Mouse (Mus musculus): Measurements from ENCODE around the gene Mrps25.

The Mrps25 gene

DNA sequence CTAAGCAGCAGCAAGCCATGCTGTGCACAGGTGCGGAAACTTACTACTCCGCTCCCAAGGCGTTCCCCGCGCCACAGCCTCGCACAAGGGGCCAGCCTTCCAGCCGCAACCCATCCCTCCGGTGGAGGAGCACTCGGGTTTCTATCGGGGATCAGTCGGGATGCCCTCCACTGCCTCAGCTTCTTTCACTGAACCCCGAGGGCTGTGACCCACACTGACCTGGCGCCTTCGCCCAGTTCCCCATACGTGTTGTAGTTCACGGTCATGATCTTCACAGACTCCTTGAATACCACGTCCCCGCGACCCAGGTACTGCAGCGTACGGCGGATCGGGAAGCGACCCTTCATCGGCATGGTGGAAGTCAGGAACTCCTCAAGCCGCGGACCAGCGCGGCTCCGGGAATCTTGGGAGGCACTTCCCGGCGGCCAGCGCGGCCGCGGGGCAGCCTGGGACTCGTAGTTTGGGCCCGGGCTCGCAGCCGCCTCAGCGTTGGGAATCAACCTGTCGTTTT is at the start of gene Mrps25:
Mrps25 (minus strand) TSS at position 413 of the 511 bp plus-strand sequence.
- peak; percentile 84 for DNase-seq (ENCODE audit: low read depth, low spot score)

DNA sequence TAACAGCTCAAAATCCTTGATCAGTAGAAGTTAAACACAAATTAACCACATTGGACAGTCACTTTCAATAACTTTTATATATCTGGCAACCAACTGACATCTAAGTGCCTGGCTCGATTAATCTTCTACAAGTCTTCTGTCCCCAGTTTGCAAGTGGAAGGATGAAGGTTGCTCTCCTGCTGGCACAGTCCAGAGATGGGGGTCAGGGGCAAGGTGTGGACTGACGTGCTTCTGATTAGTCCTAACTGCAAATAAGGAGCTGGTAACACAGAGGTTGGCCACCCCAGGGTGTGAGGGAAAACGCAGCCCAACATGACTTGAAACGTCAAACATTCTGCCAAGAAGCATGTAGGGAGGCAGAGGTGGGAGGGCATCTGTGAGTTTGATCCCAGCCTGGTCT is 47.9 kb upstream of the Mrps25 start:
- DNase-seq (ENCODE audit: low read depth, low spot score) = no peak

DNA sequence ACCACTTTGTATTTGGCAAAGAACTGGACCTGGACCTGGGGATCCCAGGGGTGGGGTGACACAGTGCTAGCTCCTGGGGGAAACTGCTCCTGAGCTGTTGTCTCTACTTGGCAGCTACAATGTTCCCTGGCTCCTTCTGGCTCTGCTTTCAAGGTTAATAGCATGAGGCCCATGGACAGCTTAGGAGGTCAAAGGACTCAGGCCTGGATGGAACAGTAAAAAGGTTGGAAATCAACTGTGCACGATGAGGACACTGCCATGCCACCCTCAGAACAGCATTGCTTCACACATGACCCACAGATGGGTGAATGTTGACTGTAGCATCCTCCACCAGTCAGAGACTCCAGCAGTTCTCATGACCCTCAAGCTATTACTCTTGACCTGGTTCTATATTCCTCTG is 47.5 kb upstream of the Mrps25 start:
- DNase-seq (ENCODE audit: low read depth, low spot score) = no peak

DNA sequence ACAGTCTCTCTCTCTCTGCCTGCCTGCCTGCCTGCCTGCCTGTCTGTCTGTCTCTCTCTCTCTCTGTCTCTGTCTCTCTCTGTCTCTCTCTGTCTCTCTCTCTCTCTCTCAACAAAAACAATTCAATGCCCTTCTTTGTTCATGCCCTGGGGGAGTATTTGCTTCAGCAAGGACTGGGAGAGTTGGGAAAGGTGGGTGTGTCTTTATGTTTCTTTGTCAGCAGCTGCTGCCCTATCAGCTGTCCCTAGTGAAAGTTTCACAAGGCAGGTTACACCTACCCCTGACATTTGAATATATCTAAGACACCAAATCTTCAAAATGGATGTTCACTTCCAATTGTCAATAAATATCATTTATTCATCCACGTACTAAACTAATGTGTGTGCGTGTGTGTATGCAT is 45.8 kb upstream of the Mrps25 start:
- no peak for DNase-seq (ENCODE audit: low read depth, low spot score)

DNA sequence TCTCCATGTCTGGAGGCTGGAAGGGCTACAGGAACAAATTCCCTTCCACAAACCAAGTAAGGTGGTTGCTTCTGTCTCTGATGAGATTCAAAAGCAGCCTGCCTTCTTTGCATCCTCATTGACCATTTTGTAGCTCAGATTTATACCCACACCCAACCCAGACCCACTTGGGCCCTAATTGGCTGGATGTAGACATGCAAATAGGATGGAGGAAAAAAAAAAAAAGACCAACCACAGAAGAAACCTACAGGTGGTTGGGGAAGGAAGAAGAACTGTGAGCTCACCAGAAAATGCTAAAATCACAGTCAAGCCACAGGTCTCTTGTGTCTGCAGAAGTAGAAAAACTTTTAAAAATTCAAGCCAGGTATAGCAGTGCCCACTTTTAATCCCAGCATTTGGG is 45.3 kb upstream of the Mrps25 start:
- DNase-seq (ENCODE audit: low read depth, low spot score) = no peak

DNA sequence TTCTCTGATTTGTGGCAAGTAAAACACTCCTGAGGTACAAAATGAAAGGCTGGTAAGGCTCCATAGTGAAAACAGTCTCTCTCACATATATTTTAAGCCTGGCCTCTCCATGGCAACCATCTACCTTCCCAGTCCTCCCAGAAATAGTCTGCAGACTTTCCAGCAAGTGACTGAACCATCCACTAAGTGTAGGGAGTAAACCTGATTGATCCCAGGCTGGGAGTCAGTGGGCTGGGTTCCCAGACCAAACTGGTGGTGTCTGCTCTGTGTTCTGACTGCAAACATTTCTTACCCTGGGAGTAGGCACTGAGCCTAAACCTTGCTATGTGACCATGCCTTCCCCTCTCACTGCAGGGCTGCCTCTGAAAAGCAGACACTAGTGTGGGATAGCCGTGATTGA is 41.1 kb upstream of the Mrps25 start:
- DNase-seq (ENCODE audit: low read depth, low spot score) = no peak

DNA sequence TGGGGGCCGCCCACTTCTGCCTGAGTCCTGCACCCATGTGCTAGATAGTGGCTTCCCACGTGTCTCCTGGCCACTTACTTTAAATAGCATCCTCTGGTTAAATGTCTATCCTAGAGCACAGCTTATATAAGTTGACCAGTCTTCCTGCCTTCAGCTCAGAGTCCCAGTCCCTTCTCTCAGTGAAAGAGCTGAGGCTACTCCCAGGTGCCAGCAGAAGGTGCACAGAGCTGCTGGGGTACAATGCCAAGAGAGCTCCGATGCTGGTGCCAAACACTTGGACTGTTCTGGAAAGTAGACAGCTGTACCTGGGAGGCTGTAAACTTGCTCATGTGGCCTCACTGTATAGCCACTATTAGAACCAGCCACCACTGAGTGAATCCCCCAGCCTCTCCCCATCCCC is 38.2 kb upstream of the Mrps25 start:
- DNase-seq (ENCODE audit: low read depth, low spot score) = no peak

DNA sequence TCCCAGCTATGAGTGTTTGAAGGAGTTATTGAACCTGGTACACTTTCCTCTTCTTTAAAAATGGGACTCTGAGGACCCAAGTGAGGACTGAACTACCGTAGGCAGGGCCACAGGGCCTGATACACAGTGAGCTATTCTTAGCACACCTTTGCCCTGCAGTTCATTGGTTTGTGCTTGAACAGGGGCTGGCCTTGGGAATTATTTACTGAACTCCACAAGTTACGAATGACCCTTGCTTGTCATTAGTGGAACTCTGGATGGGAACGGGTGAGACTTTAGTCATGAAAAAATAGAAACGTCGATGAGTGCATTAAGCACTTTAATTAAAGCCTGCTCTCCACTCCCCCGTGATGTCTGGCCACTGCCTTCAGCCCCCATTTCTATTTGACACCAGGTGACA is 37.8 kb upstream of the Mrps25 start:
- no peak for DNase-seq (ENCODE audit: low read depth, low spot score)

DNA sequence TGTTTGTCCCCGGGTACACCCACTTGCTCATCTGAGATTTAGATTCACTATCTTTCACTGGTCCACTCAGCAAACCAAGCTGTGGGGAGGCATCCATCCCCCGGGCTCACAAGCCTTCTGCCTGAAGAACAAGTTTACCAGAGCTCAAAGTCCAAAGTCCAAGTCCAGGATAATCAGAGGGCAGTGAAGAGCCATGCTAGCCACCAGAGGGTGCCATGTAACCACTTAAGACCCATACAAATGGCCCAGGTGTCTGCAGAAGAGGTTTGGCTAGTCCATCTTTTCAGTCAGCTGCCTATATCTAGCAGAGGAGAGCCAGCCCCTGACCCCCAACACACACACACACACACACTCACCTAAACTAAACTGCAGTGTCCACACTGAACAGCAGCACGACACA is 35.6 kb upstream of the Mrps25 start:
- peak; percentile 55 for DNase-seq (ENCODE audit: low read depth, low spot score)

DNA sequence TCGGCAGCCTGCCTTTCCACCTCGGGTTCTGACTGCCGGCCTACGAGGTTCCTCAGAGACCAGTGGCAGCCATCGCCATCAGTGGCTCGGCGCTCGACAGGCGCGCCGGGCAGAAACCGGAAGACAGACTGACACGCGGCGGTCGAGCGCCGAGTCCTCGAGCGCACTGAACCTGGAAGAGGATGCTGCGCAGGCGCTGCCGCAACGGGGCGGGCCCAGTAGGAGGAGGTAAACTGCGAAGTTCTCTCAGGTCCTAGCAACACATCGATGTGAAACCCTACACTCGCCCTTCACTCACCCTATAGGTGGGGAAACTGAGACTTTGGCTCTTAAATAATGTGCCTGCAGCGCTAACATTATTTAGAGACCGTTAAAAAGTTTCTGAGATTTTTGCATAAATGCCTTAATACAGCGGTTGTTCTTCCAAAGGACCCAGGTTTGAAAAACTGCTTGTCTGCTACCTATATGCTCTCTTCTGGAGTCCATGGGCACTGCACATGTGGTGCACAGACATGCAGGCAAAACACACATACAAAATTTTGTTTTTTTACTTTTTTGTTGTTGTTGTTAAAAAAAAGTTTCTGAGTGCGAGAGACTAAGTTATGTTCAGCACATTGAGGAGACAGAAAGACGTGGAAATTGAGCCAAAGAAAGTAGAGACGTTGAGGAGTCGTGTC is 31.1 kb upstream of the Mrps25 start, which contains the start of gene Rbsn:
Rbsn (minus strand) TSS at position 153 of the 677 bp plus-strand sequence.
- peak; percentile 94 for DNase-seq (ENCODE audit: low read depth, low spot score)

DNA sequence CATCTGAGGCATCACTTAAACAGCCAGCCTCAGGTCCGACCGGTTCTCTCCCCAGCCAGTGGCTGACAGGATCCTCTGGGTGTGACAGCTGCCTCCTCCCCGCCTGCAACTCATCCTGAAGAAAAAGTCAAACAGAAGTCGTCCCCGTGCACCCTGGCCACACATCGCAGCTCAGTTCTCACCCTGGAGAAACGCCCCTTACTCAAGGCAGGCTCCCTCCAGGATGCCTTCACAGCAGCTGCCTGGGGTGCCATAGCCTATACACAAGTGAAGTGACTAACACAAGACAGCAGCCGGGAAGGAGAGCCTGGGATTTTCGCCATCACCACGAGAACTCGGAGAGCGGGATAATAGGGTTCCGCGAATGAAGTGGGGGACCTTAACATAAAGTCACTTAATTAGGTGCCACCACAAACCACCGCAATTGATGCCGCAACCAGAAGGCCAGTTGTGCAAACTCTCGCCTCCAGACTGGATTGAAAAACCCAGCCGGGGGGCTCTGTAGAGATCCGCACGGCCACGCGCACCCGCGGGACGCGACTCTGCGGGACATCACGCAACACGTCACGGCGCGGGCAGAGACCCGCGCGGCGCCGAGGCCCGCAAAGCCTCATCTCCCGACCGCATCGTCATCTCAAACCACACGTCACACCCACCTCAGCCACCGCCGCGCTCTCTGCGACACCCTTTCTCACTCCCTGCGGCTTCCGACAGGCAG is 30.4 kb upstream of the Mrps25 start:
- peak; percentile 15 for DNase-seq (ENCODE audit: low read depth, low spot score)

DNA sequence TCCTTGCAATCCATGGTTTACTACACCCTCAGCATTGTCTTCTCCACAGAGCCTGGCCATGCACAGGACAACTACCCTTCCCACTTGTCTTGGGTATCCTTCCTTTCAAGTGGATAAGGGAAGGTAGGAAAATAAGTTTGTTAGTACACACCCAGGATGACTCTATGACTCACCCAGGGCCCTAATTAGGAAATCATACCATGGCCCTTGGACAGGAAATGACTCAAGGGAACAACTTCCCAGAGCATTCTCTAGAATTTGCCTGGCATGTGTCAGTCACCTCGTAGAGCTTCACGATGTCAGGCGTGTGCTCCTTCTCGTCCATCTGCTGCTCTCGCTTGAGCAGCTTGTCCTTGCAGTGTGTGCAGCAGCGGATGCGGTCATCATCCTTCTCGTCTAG is 15.6 kb upstream of the Mrps25 start:
- no peak for DNase-seq (ENCODE audit: low read depth, low spot score)

DNA sequence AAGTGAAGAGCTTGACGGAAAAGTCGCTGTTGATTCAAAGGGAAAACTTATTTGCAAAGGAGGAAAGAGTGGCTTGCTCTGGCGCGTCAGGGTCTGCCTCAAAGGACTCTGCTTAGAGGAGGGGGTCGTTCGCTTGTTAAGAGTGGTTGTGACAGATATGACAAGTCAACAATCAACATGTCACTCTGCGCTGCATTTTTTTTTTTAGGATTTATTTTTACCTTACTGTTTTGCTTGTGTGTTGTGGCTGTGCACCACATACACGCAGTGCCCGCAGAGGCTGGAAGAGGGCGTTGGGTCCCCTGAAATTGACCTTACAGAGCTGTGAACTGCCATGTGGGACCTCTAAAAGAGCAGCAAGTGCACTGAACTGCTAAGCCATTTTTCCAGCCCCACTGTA is 345 bp upstream of the Mrps25 start:
- DNase-seq (ENCODE audit: low read depth, low spot score) = peak; percentile 12

DNA sequence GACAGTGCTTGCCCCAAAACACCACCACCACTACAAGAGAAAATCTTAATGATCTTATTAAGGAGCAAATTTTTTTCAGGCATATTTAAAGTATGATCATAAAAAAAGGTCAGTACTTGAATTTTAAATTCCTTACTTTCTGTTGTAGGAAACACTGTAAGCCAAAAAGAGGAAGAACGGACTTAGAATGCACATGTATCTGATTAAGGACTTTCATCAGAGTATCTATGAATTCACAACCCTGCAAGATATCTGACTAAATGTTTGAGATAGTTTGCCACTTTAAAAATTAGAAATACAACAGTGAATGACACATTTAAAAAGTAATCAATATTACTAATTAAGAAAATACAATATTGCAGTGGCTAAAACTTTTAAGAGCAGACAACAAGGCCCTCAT is 7.4 kb downstream of the Mrps25 start:
- no peak for DNase-seq (ENCODE audit: low read depth, low spot score)

DNA sequence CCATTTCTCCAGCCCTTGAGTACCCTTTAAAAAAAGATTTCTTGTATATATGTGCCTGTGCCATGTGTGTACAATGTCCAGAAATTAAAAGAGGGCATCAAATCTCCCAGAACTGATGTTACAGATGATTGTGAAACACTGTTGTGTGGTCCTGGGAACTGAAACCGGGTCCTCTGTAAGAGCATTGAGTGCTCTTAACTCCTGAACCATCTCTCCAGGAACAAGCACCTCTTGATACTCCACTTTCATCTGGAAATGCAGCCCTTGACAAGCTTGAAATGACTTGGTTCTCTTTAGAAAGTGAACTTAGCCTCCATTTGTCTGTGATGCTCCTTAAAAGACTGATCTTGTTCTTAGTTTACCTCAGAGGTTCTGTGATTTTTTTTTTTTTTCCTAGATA is 21.1 kb downstream of the Mrps25 start:
- no peak for DNase-seq (ENCODE audit: low read depth, low spot score)

DNA sequence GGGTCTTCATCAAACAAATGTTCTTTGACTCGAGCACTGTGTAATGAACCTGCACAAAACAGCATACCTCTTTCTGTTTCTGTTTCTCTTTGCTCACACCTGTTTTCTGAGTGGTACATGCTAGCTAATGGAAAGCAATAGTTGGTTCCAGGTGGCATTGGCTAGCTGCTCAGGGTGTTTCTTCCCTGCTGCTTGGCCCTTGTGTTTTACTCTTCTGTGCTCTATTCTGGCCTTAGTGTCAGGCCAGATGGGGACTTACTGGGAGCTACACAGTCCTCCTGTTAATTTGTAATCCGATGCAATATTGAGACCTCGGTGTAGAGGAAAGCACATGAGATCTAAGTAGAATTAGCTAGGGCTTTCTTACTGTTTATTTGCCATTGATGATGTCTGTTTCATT is 25.0 kb downstream of the Mrps25 start:
- no peak for DNase-seq (ENCODE audit: low read depth, low spot score)

DNA sequence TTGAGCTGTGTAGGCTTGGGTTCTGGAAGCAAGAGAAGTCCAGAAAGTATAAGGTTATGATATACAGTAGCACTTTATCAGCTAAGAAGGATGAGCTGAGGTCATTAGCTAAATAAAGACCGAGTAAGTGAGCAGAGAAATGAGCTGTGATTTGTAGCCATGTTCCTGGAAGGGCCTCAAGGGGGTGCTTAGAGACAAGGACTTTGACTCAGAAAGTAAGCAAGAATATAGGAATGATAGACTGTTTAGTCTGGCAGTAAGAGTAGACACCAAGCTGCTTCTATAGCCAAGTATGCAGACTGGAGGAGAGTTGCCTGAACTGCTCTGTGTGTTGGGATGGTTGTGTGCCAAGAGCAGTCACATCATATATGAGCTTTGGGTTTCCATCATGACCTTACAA is 30.1 kb downstream of the Mrps25 start:
- no peak for DNase-seq (ENCODE audit: low read depth, low spot score)

DNA sequence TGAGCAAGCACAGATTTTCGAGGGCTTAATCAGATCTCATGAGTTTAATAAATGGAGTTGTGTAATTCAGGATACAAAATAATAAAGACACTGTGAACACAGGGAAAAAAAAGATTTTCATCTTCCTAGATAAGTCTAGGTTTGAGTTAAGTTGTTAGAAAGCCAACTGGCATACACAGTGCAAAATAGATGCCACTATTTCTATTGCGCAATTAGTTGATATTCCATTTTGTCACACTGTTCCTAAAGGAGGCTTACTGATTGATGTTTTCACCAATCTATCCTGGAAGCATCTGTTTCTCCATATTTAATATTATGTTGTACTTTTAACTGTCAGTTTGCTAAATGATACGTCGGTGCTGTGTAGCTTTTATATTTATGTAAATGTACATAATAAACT is 38.0 kb downstream of the Mrps25 start:
- DNase-seq (ENCODE audit: low read depth, low spot score) = no peak

DNA sequence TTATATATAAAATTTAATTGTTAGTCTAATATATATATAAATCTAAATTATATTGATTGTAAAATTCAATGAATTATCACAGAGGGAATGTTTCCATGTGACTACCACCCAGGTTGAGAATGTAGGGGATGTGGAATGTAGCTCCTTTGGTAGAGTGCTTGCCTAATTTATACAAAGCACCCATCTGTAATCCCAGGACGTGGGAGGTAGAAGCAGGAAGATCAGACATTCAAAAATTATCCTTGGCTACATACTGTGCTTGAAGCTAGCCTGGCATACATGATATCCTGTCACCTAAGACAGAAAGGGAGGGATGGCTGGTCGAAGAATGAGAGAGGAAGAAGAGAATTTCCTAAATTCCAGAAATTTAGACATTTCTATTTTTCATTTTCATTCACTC is 47.5 kb downstream of the Mrps25 start:
- no peak for DNase-seq (ENCODE audit: low read depth, low spot score)

DNA sequence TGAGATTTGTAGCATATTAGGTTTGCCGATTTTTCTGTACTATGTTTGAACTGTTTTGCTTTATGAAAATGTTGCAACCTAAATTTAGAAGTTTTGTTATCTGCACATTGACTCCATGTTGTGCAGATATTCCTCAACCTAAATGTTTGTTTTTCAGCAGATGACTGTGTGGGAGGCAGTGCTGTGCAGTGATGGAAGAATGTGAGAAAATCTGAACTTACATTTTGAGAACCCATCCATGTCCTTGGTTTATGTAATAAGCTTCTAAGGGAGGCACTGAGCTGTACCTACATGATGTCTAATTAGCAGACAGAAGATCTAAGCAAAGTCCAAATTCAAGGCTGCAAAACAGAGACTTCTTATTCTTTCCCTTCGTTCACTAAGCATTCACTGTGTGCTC is 50.2 kb downstream of the Mrps25 start:
- DNase-seq (ENCODE audit: low read depth, low spot score) = no peak

DNA sequence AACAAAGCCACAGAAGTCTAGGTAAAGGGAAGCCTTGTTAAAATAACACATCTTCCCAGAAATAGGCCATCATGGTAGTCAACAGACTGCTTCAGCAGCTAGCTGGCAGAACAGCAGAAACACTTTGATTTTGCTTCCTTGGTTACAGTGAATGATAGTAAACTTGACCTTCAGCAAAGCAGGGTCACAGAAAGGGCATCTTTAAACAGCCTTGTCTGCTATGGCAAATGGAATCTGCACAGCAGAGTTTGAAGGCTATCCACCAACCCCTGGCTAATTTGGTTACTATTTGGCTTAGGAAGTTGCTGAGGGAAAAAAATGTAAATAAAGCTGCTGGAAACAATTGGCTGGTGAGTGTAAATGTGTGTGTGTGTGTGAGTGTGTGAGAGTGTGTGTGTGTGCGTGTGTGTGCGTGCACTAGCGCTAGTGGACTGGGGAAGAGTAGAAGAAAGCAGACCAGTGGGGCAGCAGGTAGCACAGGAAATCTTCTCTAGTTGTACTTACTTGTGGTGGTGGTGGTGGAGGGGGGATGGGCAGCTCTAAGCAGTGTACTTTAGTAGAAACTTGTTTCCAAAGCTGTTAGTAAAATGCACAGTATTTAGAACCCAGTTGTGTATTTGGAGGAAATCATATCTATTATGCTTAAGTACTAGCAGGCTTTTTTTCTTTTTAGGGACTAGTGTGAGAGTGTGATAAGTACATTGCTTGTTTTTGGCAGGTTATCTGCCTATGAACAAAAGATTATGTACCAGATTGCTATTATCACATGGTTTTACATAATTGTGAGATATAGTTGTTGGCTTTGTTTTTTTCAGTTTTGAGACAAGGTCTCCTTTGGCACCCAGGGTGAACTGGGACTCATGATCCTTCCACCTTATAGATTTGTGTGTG is 51.6 kb downstream of the Mrps25 start:
- no peak for DNase-seq (ENCODE audit: low read depth, low spot score)

DNA sequence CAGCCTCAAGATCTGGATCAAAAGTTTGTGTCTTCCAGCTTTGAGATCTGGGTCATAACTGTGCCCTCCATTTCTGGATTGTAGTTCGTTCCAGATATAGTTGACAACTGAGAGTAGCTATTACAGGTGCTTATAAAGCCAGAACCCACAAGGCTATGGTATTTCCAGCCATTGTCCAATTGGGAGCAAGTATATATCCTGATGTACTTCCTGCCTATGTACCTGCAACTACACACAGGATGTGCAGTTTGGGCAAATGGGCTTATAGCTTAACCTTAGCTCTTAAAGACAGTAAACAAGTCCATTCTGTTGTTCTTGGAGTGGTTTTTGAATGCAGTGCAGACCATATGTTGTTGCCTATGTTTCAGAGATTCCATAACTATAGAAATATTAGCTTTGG is 52.4 kb downstream of the Mrps25 start:
- DNase-seq (ENCODE audit: low read depth, low spot score) = no peak

Measured in mesoderm, embryonic 11.5 days (tissue).